Mouse (Mus musculus) midbrain, embryonic 15.5 days (tissue): ENCODE data around the gene Gli3. TPM values are rescaled to one million over a fixed set of nuclear protein-coding genes. Genes with fewer than 3 reads are reported as not detected.

Source experiments
- ATAC-seq: fragments of 200-750 bp; cut with Nextera tagmentation; replicated peaks from 2 replicates; pipeline ENCODE4 v1.8.0; 2017; ENCODE audit warnings: moderate TSS enrichment
- H3K27ac ChIP-seq: fragments of 300-500 bp; sonication (generic); 2 replicates; pipeline ENCODE4 v1.5.1; 2015; ENCODE audit warnings: mild to moderate bottlenecking, inconsistent platforms
- H3K27me3 ChIP-seq: fragments of 300-500 bp; sonication (generic); replicated peaks from 2 replicates; pipeline ENCODE4 v1.6.1; 2015; ENCODE audit warnings: inconsistent platforms
- H3K36me3 ChIP-seq: fragments of 300-500 bp; sonication (generic); replicated peaks from 2 replicates; pipeline ENCODE4 v1.6.1; 2015; ENCODE audit warnings: inconsistent platforms
- H3K4me1 ChIP-seq: fragments of 300-500 bp; sonication (generic); 2 replicates; pipeline ENCODE4 v1.6.1; 2015; ENCODE audit warnings: inconsistent platforms
- H3K4me2 ChIP-seq: fragments of 300-500 bp; sonication (generic); 2 replicates; pipeline ENCODE4 v1.6.1; 2015; ENCODE audit warnings: inconsistent platforms, mild to moderate bottlenecking, moderate library complexity
- H3K4me3 ChIP-seq: fragments of 300-500 bp; sonication (generic); 2 replicates; pipeline ENCODE4 v1.5.1; 2015; ENCODE audit warnings: mild to moderate bottlenecking, inconsistent platforms
- H3K9ac ChIP-seq: fragments of 300-500 bp; sonication (generic); 2 replicates; pipeline ENCODE4 v1.6.1; 2015; ENCODE audit warnings: mild to moderate bottlenecking, inconsistent platforms
- H3K9me3 ChIP-seq: fragments of 300-500 bp; sonication (generic); 2 replicates; pipeline ENCODE4 v1.6.1; 2016; ENCODE audit warnings: inconsistent platforms
- WGBS: fragments of 180-500 bp; shearing (Covaris S2); methylation state at CpG from one replicate; pipeline ENCODE4 v1.1.7; 2015; ENCODE audit warnings: mixed read lengths; 5-methylcytosine and 5-hydroxymethylcytosine counted together
- polyA plus RNA-seq: library from polyadenylated mRNA; unstranded; fragments of >200 nt; fragmentation: Nextera tagmentation; extraction: Ambion mirVana; gene quantifications from 2 replicates; pipeline ENCODE4 v1.2.1, GENCODE M21; 2015

Gli3 gene
- polyA plus RNA-seq, 1 experiment from 2014 or later: 7.7 TPM

- ATAC-seq: peak; percentile 55
- peaks cover 58% of the 10 kb centered on the region for H3K4me1 ChIP-seq
- 18% methylated on average over 12 of the region's 12 CpGs for WGBS
- no peak overlapping the region for H3K9ac ChIP-seq
- H3K4me2 ChIP-seq: peak overlapping the region; percentile 10; the same call in 1 of the 2 replicates
- H3K27me3 ChIP-seq: no peaks in the 10 kb centered on the region
- H3K4me3 ChIP-seq: no peak overlapping the region
- no peaks in the 10 kb centered on the region for H3K36me3 ChIP-seq
- H3K9me3 ChIP-seq: no peaks in the 10 kb centered on the region
- peak overlapping the region; percentile 70 for H3K27ac ChIP-seq
Measured at GRCm38 (mm10) chr13:15543169-15543887, 80.3 kb downstream of the Gli3 start.

GRCm38 (mm10) chr13:15543888-15544640 lies 81.0 kb downstream of the Gli3 start:
- ATAC-seq: peak; percentile 61
- Histone ChIP-seq H3K9me3 (no peaks in the 10 kb centered on the region), H3K4me2 (0 out of 2 replicates have a peak overlapping the region, but pooled peaks have one; percentile 7), H3K27me3 (no peaks in the 10 kb centered on the region), H3K9ac (no peak overlapping the region), H3K36me3 (no peaks in the 10 kb centered on the region), H3K27ac (peak overlapping the region; percentile 70), H3K4me3 (no peak overlapping the region), H3K4me1 (peaks cover 56% of the 10 kb centered on the region)
- 5% methylated on average over 7 of the region's 7 CpGs for WGBS

GRCm38 (mm10) chr13:15545346-15545896 lies 82.4 kb downstream of the Gli3 start:
- ATAC-seq: no peak
- WGBS: 30% methylated on average over 4 of the region's 4 CpGs
- H3K4me2 ChIP-seq: no peak overlapping the region

GRCm38 (mm10) chr13:15546258-15546657 lies 83.2 kb downstream of the Gli3 start:
- Histone ChIP-seq H3K9ac (no peak overlapping the region), H3K27ac (no peak overlapping the region), H3K4me1 (peaks cover 58% of the 10 kb centered on the region), H3K36me3 (no peaks in the 10 kb centered on the region), H3K4me3 (no peak overlapping the region), H3K9me3 (no peaks in the 10 kb centered on the region), H3K4me2 (no peak overlapping the region), H3K27me3 (no peaks in the 10 kb centered on the region)
- ATAC-seq: no peak
- 60% methylated on average over 4 of the region's 4 CpGs for WGBS

More at GRCm38 (mm10) chr13:15545346-15545896, 82.4 kb downstream of the Gli3 start:
- H3K27me3 ChIP-seq: no peaks in the 10 kb centered on the region
- no peak overlapping the region for H3K4me3 ChIP-seq
- no peaks in the 10 kb centered on the region for H3K9me3 ChIP-seq
- peak overlapping the region; percentile 70; the same call in 1 of the 2 replicates for H3K27ac ChIP-seq
- H3K4me1 ChIP-seq: peaks cover 62% of the 10 kb centered on the region
- no peaks in the 10 kb centered on the region for H3K36me3 ChIP-seq
- no peak overlapping the region for H3K9ac ChIP-seq

GRCm38 (mm10) chr13:15549466-15549865 lies 86.4 kb downstream of the Gli3 start:
- peaks cover 26% of the 10 kb centered on the region for H3K4me1 ChIP-seq
- ATAC-seq: no peak
- no peaks in the 10 kb centered on the region for H3K27me3 ChIP-seq
- WGBS: 43% methylated on average over 6 of the region's 6 CpGs
- no peak overlapping the region for H3K4me2 ChIP-seq
- H3K9ac ChIP-seq: no peak overlapping the region
- no peaks in the 10 kb centered on the region for H3K9me3 ChIP-seq
- no peak overlapping the region for H3K4me3 ChIP-seq
- no peak overlapping the region for H3K27ac ChIP-seq
- no peaks in the 10 kb centered on the region for H3K36me3 ChIP-seq

- Histone ChIP-seq H3K27me3 (no peaks in the 10 kb centered on the region), H3K36me3 (no peaks in the 10 kb centered on the region), H3K27ac (no peak overlapping the region), H3K4me1 (peaks cover 22% of the 10 kb centered on the region), H3K9me3 (no peaks in the 10 kb centered on the region), H3K4me2 (no peak overlapping the region), H3K9ac (no peak overlapping the region), H3K4me3 (no peak overlapping the region)
- ATAC-seq: no peak
- 58% methylated on average over 8 of the region's 8 CpGs for WGBS
Measured at GRCm38 (mm10) chr13:15550027-15550602, 87.1 kb downstream of the Gli3 start.

- no peak overlapping the region for H3K27ac ChIP-seq
- H3K36me3 ChIP-seq: no peaks in the 10 kb centered on the region
- 53% methylated on average over 6 of the region's 6 CpGs for WGBS
- no peaks in the 10 kb centered on the region for H3K9me3 ChIP-seq
- H3K4me1 ChIP-seq: peaks cover 16% of the 10 kb centered on the region
- no peak for ATAC-seq
- no peak overlapping the region for H3K4me2 ChIP-seq
- no peak overlapping the region for H3K9ac ChIP-seq
- H3K4me3 ChIP-seq: no peak overlapping the region
- no peaks in the 10 kb centered on the region for H3K27me3 ChIP-seq
Measured at GRCm38 (mm10) chr13:15550731-15551130, 87.7 kb downstream of the Gli3 start.

GRCm38 (mm10) chr13:15552009-15552408 lies 89.0 kb downstream of the Gli3 start:
- Histone ChIP-seq H3K27me3 (no peaks in the 10 kb centered on the region), H3K4me2 (no peak overlapping the region), H3K36me3 (no peaks in the 10 kb centered on the region), H3K4me3 (no peak overlapping the region), H3K27ac (no peak overlapping the region), H3K9ac (no peak overlapping the region), H3K4me1 (peaks cover 16% of the 10 kb centered on the region; the same call in 1 of the 2 replicates), H3K9me3 (no peaks in the 10 kb centered on the region)
- 75% methylated on average over 3 of the region's 3 CpGs for WGBS
- no peak for ATAC-seq

GRCm38 (mm10) chr13:15556646-15557098 lies 93.6 kb downstream of the Gli3 start:
- Histone ChIP-seq H3K4me1 (peaks cover 9% of the 10 kb centered on the region; the same call in 1 of the 2 replicates), H3K27me3 (no peaks in the 10 kb centered on the region), H3K27ac (no peak overlapping the region), H3K9ac (no peak overlapping the region), H3K4me3 (no peak overlapping the region), H3K4me2 (no peak overlapping the region), H3K36me3 (no peaks in the 10 kb centered on the region), H3K9me3 (no peaks in the 10 kb centered on the region)
- WGBS: 26% methylated on average over 2 of the region's 2 CpGs
- ATAC-seq: peak; percentile 75

GRCm38 (mm10) chr13:15561441-15561840 lies 98.4 kb downstream of the Gli3 start:
- no peak for ATAC-seq
- 0 out of 2 replicates have a peak, but pooled peaks cover 4% of the 10 kb centered on the region for H3K4me1 ChIP-seq
- no peak overlapping the region for H3K27ac ChIP-seq
- no peak overlapping the region for H3K9ac ChIP-seq
- 89% methylated on average over 3 of the region's 3 CpGs for WGBS
- H3K4me3 ChIP-seq: no peak overlapping the region
- no peaks in the 10 kb centered on the region for H3K36me3 ChIP-seq
- no peak overlapping the region for H3K4me2 ChIP-seq
- H3K9me3 ChIP-seq: no peaks in the 10 kb centered on the region
- H3K27me3 ChIP-seq: no peaks in the 10 kb centered on the region

- 16% methylated on average over 15 of the region's 15 CpGs for WGBS
- peaks cover 19% of the 10 kb centered on the region for H3K4me1 ChIP-seq
- no peaks in the 10 kb centered on the region for H3K36me3 ChIP-seq
- H3K4me2 ChIP-seq: peak overlapping the region; percentile 47
- H3K9me3 ChIP-seq: no peaks in the 10 kb centered on the region
- H3K27ac ChIP-seq: peak overlapping the region; percentile 68
- no peak overlapping the region for H3K9ac ChIP-seq
- H3K4me3 ChIP-seq: peak overlapping the region; percentile 19
- H3K27me3 ChIP-seq: no peaks in the 10 kb centered on the region
- peak; percentile 91 for ATAC-seq
Measured at GRCm38 (mm10) chr13:15570908-15571568, 108.0 kb downstream of the Gli3 start.
